Mouse (Mus musculus): Measurements from ENCODE around the gene Tnfsf13. TPM values are rescaled to one million over a fixed set of nuclear protein-coding genes. Genes with fewer than 3 reads are reported as not detected.

The Tnfsf13 gene
- total and polyA plus RNA-seq, 2 experiments, result 1.1 to 1.4 TPM

DNA sequence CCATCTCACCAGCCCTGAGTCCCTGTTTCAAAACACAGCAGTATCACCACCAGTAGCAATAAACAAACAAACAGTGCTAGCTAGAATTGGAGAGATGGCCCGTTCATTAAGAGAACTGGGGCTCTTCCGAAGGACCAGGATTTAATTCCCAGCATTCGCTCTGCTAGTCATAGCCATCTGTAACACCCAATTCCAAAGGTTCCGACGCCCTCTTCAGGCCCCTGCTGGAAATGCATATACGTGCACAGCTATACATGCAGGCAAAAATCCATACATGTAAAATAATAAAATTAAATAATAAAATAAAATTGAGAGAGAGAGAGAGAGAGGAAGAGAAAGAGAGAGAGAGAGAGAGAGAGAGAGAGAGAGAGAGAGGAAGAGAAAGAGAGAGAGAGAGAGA lies 33.8 kb upstream of the Tnfsf13 start:
- TF ChIP-seq CTCF (IDR thresholded peaks at IDR 0.05; ENCODE audit: low read depth, low read length) (0 out of 2 replicates have a peak, but pooled peaks have one; percentile 13), POLR2A (IDR thresholded peaks at IDR 0.05; ENCODE audit: extremely low read depth, insufficient read depth, low read length) (no peak)
- WGBS, result 82% methylated on average over 6 of the region's 6 CpGs
- Histone ChIP-seq H3K79me2 (ENCODE audit: control insufficient read depth, insufficient read depth, low read length) (no peaks in the 10 kb centered on the region), H3K4me1 (ENCODE audit: control insufficient read depth, insufficient read depth, low read length) (peaks cover 4% of the 10 kb centered on the region; the same call in 1 of the 2 replicates), H3K4me3 (ENCODE audit: insufficient read depth, low read depth, low read length) (no peak overlapping the region), H3K9ac (ENCODE audit: low read depth, low read length) (no peak overlapping the region), H3K27me3 (ENCODE audit: control insufficient read depth, insufficient read depth, low read length) (no peaks in the 10 kb centered on the region), H3K36me3 (ENCODE audit: control insufficient read depth, insufficient read depth, low read length) (no peaks in the 10 kb centered on the region), H3K27ac (replicated peaks; ENCODE audit: insufficient read depth, low read depth, low read length) (no peak overlapping the region)
- no peak for DNase-seq (ENCODE audit: extremely low read depth, low read depth, low spot score)

DNA sequence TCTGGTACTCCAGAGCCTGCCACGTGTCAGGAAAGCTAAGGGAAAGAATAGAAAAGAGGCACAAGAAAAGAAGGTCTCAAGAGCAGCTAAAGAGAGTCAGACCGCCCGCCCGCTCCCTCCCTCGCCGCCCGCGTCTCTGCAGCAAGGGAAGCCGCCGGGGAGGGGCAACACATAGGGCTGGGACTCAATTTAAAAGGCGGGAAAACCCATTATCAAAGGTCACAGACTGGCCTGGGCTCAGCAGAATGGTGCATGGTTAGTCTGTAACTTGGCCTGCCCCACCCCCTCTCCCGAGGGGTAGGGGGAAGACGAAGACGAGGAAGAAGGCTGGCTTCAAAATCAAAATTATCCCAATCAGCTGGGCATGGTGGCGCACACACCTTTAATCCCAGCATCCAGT lies 33.1 kb upstream of the Tnfsf13 start:
- no peak for DNase-seq (ENCODE audit: extremely low read depth, low read depth, low spot score)
- H3K4me1 ChIP-seq (ENCODE audit: control insufficient read depth, insufficient read depth, low read length), result peaks cover 4% of the 10 kb centered on the region; the same call in 1 of the 2 replicates
- TF ChIP-seq POLR2A (IDR thresholded peaks at IDR 0.05; ENCODE audit: extremely low read depth, insufficient read depth, low read length), result no peak
- no peak for TF ChIP-seq CTCF (IDR thresholded peaks at IDR 0.05; ENCODE audit: low read depth, low read length)
- H3K79me2 ChIP-seq (ENCODE audit: control insufficient read depth, insufficient read depth, low read length), result no peaks in the 10 kb centered on the region
- H3K27me3 ChIP-seq (ENCODE audit: control insufficient read depth, insufficient read depth, low read length), result no peaks in the 10 kb centered on the region
- no peak overlapping the region for H3K9ac ChIP-seq (ENCODE audit: low read depth, low read length)
- no peak overlapping the region for H3K27ac ChIP-seq (replicated peaks; ENCODE audit: insufficient read depth, low read depth, low read length)
- no peaks in the 10 kb centered on the region for H3K36me3 ChIP-seq (ENCODE audit: control insufficient read depth, insufficient read depth, low read length)
- WGBS, result 37% methylated on average over 15 of the region's 15 CpGs
- no peak overlapping the region for H3K4me3 ChIP-seq (ENCODE audit: insufficient read depth, low read depth, low read length)

DNA sequence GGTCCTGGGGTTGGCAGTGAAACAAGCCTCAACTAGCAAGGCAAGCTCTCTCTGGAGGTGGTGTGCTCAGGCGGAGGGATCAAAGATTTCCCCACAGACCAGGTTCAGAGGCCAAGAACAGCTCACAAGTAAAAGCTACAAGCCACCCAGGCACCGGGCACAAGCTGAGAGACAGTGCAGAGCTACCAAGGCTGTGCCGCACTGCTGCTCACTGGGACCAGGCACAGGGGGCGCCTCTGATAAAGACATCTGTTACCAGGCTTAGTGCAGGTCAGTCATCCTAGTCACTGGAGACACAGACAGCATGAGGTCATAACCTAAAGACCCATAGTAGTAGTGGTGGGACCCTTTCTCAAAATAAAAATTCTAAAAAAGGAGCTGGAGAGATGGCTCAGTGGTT lies 31.4 kb upstream of the Tnfsf13 start:
- no peaks in the 10 kb centered on the region for H3K36me3 ChIP-seq (ENCODE audit: control insufficient read depth, insufficient read depth, low read length)
- no peaks in the 10 kb centered on the region for H3K27me3 ChIP-seq (ENCODE audit: control insufficient read depth, insufficient read depth, low read length)
- no peak overlapping the region for H3K4me3 ChIP-seq (ENCODE audit: insufficient read depth, low read depth, low read length)
- no peaks in the 10 kb centered on the region for H3K79me2 ChIP-seq (ENCODE audit: control insufficient read depth, insufficient read depth, low read length)
- peaks cover 4% of the 10 kb centered on the region; the same call in 1 of the 2 replicates for H3K4me1 ChIP-seq (ENCODE audit: control insufficient read depth, insufficient read depth, low read length)
- no peak for DNase-seq (ENCODE audit: extremely low read depth, low read depth, low spot score)
- 55% methylated on average over 4 of the region's 4 CpGs for WGBS
- H3K27ac ChIP-seq (replicated peaks; ENCODE audit: insufficient read depth, low read depth, low read length), result no peak overlapping the region
- no peak overlapping the region for H3K9ac ChIP-seq (ENCODE audit: low read depth, low read length)
- TF ChIP-seq CTCF (IDR thresholded peaks at IDR 0.05; ENCODE audit: low read depth, low read length), result no peak
- no peak for TF ChIP-seq POLR2A (IDR thresholded peaks at IDR 0.05; ENCODE audit: extremely low read depth, insufficient read depth, low read length)

DNA sequence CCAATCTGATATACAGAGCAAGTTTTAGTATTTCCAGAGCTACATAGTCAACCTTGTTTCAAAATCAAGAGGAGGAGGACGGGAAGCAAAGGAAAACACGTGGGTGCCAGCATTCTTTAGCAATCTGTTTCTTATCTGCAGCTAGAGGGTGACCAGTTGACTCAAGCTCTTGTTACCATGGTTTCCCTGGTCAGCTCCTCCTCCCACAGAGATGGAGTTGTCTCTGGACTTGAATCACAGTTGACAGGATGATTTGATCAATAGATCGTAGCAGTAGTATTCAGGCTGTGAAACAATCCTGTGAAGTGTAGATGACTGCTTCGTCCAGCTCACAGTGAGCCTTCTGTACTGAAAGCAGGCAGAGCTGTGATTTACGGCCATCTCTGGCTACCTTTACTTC lies 30.3 kb upstream of the Tnfsf13 start:
- 6% methylated on average over 5 of the region's 5 CpGs for WGBS
- DNase-seq (ENCODE audit: extremely low read depth, low read depth, low spot score), result peak; percentile 98
- Histone ChIP-seq H3K4me1 (ENCODE audit: control insufficient read depth, insufficient read depth, low read length) (peaks cover 4% of the 10 kb centered on the region; the same call in 1 of the 2 replicates), H3K36me3 (ENCODE audit: control insufficient read depth, insufficient read depth, low read length) (no peaks in the 10 kb centered on the region), H3K27me3 (ENCODE audit: control insufficient read depth, insufficient read depth, low read length) (no peaks in the 10 kb centered on the region), H3K27ac (replicated peaks; ENCODE audit: insufficient read depth, low read depth, low read length) (no peak overlapping the region; the same call in 1 of the 2 replicates), H3K79me2 (ENCODE audit: control insufficient read depth, insufficient read depth, low read length) (no peaks in the 10 kb centered on the region), H3K4me3 (ENCODE audit: insufficient read depth, low read depth, low read length) (no peak overlapping the region), H3K9ac (ENCODE audit: low read depth, low read length) (no peak overlapping the region)
- no peak for TF ChIP-seq POLR2A (IDR thresholded peaks at IDR 0.05; ENCODE audit: extremely low read depth, insufficient read depth, low read length)
- no peak for TF ChIP-seq CTCF (IDR thresholded peaks at IDR 0.05; ENCODE audit: low read depth, low read length)

DNA sequence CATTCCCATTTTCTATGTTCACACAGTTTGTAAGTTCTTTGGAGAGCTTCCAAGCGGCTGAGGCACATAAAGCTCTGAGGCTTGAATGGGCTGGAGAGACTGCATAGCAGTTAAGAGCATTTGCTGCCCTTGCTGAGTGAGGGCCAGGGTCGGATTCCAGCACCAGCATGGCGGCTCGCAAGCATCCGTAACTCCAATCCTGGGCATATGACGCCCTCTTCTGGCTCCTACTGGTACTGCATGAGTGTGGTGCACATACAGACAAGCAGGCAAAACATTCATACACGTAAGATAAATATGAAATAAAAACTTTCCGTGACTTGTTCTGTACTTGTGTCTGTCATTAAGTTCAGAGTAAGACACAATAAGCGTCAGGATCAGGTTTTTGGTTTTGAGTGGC lies 29.9 kb upstream of the Tnfsf13 start:
- TF ChIP-seq CTCF (IDR thresholded peaks at IDR 0.05; ENCODE audit: low read depth, low read length) (peak; percentile 82), POLR2A (IDR thresholded peaks at IDR 0.05; ENCODE audit: extremely low read depth, insufficient read depth, low read length) (no peak)
- Histone ChIP-seq H3K79me2 (ENCODE audit: control insufficient read depth, insufficient read depth, low read length) (no peaks in the 10 kb centered on the region), H3K36me3 (ENCODE audit: control insufficient read depth, insufficient read depth, low read length) (no peaks in the 10 kb centered on the region), H3K27ac (replicated peaks; ENCODE audit: insufficient read depth, low read depth, low read length) (peak overlapping the region; percentile 0; the same call in 1 of the 2 replicates), H3K9ac (ENCODE audit: low read depth, low read length) (no peak overlapping the region), H3K4me1 (ENCODE audit: control insufficient read depth, insufficient read depth, low read length) (peaks cover 4% of the 10 kb centered on the region; the same call in 1 of the 2 replicates), H3K4me3 (ENCODE audit: insufficient read depth, low read depth, low read length) (no peak overlapping the region), H3K27me3 (ENCODE audit: control insufficient read depth, insufficient read depth, low read length) (no peaks in the 10 kb centered on the region)
- WGBS, result 52% methylated on average over 9 of the region's 9 CpGs
- no peak for DNase-seq (ENCODE audit: extremely low read depth, low read depth, low spot score)

DNA sequence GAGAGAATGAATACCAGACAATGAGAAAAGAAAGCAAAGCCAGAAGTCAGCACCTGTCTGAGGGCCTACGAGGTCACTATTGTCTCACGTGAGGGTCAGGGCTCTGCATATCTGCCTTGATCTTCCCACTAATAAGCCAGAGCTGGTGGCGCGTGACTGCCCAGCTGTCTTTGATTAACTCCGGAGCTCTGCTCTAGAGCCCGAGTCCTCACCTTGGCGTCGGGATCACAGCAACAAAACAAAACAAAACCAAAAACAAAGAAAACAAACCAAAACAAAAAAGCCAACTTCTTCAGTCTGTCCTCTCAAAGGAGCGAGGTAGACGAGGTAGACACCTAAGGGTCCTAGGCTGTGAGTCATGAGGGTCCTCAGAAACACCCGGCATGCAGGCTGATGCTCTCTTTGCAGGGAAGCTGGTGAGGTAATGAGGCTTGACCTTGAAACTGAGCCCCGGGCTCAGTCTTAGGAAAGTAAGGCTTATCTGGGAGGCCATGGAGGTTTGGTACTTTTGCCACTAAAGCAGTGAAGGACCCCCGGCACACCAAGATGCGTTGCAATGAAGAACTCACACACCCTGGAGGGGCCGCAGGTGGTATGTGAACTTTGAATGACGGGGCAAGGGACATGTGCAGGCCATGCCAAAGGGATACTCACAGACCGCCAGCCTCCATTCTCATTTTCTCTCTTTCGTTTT lies 29.2 kb upstream of the Tnfsf13 start:
- Histone ChIP-seq H3K9ac (ENCODE audit: low read depth, low read length) (no peak overlapping the region), H3K27ac (replicated peaks; ENCODE audit: insufficient read depth, low read depth, low read length) (no peak overlapping the region), H3K27me3 (ENCODE audit: control insufficient read depth, insufficient read depth, low read length) (no peaks in the 10 kb centered on the region), H3K4me3 (ENCODE audit: insufficient read depth, low read depth, low read length) (no peak overlapping the region), H3K4me1 (ENCODE audit: control insufficient read depth, insufficient read depth, low read length) (peaks cover 4% of the 10 kb centered on the region; the same call in 1 of the 2 replicates), H3K79me2 (ENCODE audit: control insufficient read depth, insufficient read depth, low read length) (no peaks in the 10 kb centered on the region), H3K36me3 (ENCODE audit: control insufficient read depth, insufficient read depth, low read length) (no peaks in the 10 kb centered on the region)
- WGBS, result 90% methylated on average over 18 of the region's 18 CpGs
- DNase-seq (ENCODE audit: extremely low read depth, low read depth, low spot score), result no peak
- TF ChIP-seq POLR2A (IDR thresholded peaks at IDR 0.05; ENCODE audit: extremely low read depth, insufficient read depth, low read length), result no peak
- no peak for TF ChIP-seq CTCF (IDR thresholded peaks at IDR 0.05; ENCODE audit: low read depth, low read length)

Data from liver, adult 2 months (tissue).